Mouse (Mus musculus) CD8-positive naive resting alpha-beta T cell, adult 2 months (primary cell): ENCODE measurements around the gene Tmem269.
A peak's percentile ranks its signal among the peaks of the same experiment; 100 is the strongest.

Experiments used
- DNase-seq, 2 experiments: peaks; one replicate each; pipeline ENCODE4 v3.0.0; 2022; ENCODE audit warnings: low read depth in 2 of 2, low spot score in 2 of 2

The Tmem269 gene

DNA sequence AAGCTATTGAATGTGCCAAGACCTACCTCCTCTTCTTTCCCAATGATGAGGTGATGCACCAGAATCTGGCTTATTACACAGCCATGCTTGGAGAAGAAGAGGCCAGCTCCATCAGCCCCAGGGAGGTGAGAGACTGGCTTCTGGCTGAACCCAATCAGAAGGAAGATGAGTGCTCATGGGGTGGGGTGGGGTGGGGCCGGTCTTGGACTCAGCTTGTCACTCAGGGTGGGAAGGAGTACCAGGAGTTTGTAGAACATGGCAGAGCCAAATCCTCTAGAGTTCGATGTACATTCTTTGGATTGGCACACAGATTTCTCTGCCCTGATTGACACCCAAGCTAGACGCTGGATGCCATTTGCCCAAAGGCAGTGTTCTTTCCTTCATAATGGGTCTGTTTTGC lies 20.6 kb upstream of the Tmem269 start:
- no peak for DNase-seq

- DNase-seq, result no peak
Observed at GRCm38 (mm10) chr4:119234348-119234747, 16.3 kb upstream of the Tmem269 start.

- peak; percentile 23 to 25 for DNase-seq
Observed at GRCm38 (mm10) chr4:119233256-119233901, 15.4 kb upstream of the Tmem269 start.

DNA sequence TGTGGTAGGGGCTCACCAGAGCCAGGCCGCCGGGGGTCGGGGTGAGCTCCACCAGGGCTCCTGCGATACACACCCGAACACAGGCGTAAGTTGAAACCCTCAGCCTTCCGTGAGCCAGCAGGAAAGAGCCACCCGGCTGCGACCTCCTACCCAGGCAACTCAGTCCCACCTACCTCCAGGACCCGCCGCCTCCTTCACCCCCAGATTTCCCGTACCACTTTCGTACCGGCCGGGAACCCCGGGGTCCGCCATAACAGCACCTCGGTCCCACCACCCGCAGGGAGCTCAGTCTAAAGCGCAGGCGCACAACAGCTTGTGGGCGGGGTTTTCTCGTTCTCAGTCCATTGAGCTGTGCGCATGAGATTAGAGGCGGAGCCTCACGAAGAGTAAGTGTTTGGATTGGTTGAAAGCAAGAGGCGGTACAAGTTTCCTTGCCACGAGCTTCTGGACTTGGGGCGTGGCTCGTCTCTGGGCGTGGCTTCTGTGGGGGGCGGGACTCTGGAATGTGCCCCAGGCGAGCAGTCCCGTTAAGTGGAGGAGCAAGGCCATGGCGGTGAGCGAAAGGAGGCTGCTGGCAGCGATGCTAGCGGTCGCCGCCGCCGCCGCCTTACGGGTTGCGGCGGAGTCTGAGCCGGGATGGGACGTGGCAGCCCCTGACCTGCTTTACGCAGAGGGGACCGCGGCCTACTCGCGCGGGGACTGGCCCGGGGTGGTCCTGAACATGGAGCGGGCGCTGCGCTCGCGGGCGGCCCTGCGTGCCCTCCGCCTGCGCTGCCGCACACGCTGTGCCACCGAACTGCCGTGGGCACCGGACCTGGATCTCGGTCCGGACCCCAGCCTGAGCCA lies 14.6 kb upstream of the Tmem269 start, which contains the start of the genes AU022252 and P3h1:
Gene AU022252, minus strand, starts transcription at position 303 of the 846 bp plus-strand sequence.
Gene P3h1, plus strand, starts transcription at position 506 of the 846 bp plus-strand sequence.
- peak; percentile 98 to 99 for DNase-seq

DNA sequence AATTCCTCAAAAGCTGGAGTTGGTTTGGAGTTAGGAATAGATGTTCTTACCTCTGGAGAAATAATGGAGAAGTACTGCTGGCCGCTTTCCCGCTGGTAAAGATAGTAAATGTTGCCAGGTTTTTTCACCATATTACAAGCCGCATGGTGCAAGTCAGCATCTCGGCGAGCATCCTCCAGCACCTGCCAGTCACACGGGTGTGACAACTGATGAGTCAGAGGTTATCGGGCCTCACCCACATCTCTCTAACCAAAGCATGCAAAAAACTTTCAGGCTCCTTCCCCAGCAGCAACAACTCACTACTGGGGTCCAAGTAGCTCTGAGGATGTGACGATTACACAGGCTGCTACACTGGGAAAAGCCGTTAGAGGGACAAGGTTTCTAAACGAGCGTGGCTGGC lies 8.7 kb upstream of the Tmem269 start:
- no peak for DNase-seq

- DNase-seq, result no peak
Observed at GRCm38 (mm10) chr4:119225719-119226118, 7.7 kb upstream of the Tmem269 start.

GRCm38 (mm10) chr4:119224534-119224933 lies 6.5 kb upstream of the Tmem269 start:
- DNase-seq, result no peak

GRCm38 (mm10) chr4:119223696-119224095 lies 5.7 kb upstream of the Tmem269 start:
- DNase-seq, result peak in 1 of 2 experiments; percentile 18

- DNase-seq, result no peak
Observed at GRCm38 (mm10) chr4:119216667-119217066, 1.4 kb downstream of the Tmem269 start.

DNA sequence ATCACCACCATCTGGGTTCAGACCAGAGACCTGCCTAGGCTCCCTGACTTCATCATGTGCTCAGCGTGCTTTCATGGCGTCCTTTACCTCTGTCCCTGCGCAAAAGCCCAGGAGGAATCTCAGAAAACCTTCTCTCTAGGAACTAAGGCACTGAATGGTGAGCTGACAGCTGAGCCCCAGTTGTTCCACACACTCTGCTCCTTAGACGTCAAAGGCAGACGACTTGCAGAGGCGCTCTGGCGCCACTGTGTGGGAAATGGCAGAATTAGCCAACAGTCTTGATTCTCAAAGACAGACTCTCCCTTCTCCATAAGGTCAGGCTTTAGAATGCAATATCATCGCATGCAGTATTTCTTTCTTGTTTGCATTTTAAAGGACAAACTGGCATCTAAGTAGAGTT lies 13.3 kb downstream of the Tmem269 start:
- peak; percentile 23 to 46 for DNase-seq

DNA sequence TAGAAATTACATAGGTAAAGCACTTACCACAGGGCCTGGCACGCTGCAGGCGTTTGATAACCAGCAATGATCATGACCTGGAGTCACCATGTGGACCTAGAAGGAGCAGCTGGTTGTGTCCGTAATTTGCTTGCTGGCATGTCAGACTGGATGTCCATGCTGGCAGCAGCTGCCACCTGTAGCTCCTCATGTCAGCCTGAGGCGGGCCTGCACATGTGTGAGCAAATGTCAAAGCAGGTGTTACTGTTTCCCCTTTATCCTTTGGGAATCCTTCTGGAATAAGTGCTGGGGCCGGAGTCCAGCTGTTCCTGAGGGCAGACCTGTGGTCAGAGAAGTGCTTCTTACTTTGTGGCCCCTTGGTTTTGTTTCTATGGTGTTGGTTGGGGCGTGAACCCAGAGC lies 19.9 kb downstream of the Tmem269 start:
- no peak for DNase-seq

GRCm38 (mm10) chr4:119195582-119196320 lies 22.3 kb downstream of the Tmem269 start:
- DNase-seq, result no peak

- peak; percentile 80 to 82 for DNase-seq
Observed at GRCm38 (mm10) chr4:119194909-119195581, 23.0 kb downstream of the Tmem269 start, which contains the start of gene Svbp. Gene Svbp, plus strand, starts transcription at chr4:119195306.

DNA sequence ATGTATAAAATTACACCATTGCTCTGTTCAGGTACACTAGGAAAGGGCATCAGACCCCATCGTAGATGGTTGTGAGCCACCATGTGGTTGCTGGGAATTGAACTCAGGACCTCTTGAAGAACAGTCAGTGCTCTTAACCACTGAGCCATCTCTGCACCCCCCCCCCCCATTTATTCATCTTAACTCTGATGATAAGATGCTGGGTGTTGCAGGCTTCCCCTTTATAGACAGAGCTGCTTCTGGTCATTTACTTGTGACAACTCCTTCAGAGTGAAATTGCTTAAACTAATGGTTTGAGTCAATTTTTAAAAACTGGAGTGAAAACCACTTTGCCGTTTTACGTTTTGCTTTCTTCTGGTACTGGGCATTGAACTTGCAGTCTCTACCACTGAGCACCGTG lies 25.3 kb downstream of the Tmem269 start:
- no peak for DNase-seq

- no peak for DNase-seq
Observed at GRCm38 (mm10) chr4:119191273-119191672, 26.7 kb downstream of the Tmem269 start.

DNA sequence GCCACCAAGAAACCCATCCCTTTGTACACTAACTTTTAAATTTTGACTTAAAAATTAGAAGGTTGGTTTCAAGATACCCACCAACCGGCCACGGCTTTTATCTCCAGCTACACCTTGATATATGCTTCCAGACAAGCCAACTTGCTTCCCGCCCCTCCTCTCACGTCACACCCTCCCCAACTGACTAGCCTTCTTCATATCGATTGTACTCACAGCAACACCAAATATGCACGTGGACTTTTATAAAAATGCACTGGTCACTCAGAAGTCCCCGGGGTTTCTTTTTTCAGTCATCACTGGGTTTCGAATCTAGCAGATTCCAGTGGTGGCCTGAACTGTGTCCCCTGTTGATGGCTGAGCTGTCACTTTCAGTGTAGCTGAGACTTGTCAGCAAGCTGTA lies 27.4 kb downstream of the Tmem269 start:
- DNase-seq, result no peak

- DNase-seq, result no peak
Observed at GRCm38 (mm10) chr4:119189864-119190263, 28.2 kb downstream of the Tmem269 start, which contains the start of gene Ermap. Gene Ermap, minus strand, starts transcription at chr4:119190011.

- DNase-seq, result no peak
Observed at GRCm38 (mm10) chr4:119189392-119189791, 28.6 kb downstream of the Tmem269 start.

- no peak for DNase-seq
Observed at GRCm38 (mm10) chr4:119188060-119188785, 29.8 kb downstream of the Tmem269 start.

DNA sequence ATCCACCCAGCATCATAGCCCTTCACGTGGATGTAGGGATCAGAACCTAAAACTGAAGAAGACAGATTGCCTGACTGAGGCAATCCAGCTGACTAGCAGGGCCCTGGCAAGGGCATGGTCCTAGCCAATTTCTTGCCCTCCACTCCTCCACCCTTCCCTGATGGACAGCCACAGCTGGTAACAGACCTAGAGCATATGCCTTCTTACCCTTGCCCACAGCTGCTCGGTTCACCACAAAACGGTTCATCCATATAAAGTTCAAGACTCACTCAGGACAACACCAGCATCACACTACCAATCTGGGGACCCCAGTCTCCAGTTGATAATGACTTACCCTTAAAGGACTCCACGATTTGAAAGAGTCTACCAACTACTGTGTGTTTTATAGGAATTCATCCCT lies 32.2 kb downstream of the Tmem269 start:
- no peak for DNase-seq
